Mouse (Mus musculus) liver, postnatal 0 days (tissue): ENCODE data around the gene Slco4c1. TPM values are rescaled to one million over a fixed set of nuclear protein-coding genes. Genes with fewer than 3 reads are reported as not detected.

Experiments used
- ATAC-seq: fragments of 200-750 bp; cut with Nextera tagmentation; 2 replicates; pipeline ENCODE4 v1.8.0; 2017; ENCODE audit warnings: mild to moderate bottlenecking, moderate library complexity
- DNase-seq: peaks from one replicate; pipeline ENCODE4 v3.0.0-alpha.2; 2016
- H3K27ac ChIP-seq: fragments of 300-500 bp; sonication (generic); 2 replicates; pipeline ENCODE4 v1.5.1; 2014; ENCODE audit warnings: antibody characterized with exemption, moderate library complexity, mild to moderate bottlenecking, low read depth
- H3K27me3 ChIP-seq: fragments of 300-500 bp; sonication (generic); 2 replicates; pipeline ENCODE4 v1.6.1; 2014; ENCODE audit warnings: low read length, control low read depth, mixed read lengths; ENCODE audit not compliant: insufficient read depth
- H3K36me3 ChIP-seq: fragments of 300-500 bp; sonication (generic); replicated peaks from 2 replicates; pipeline ENCODE4 v1.6.1; 2014; ENCODE audit warnings: mild to moderate bottlenecking, control low read depth, low read length, moderate library complexity, mixed read lengths; ENCODE audit not compliant: insufficient read depth
- H3K4me1 ChIP-seq: fragments of 300-500 bp; sonication (generic); 2 replicates; pipeline ENCODE4 v1.6.1; 2014; ENCODE audit warnings: antibody characterized with exemption, mild to moderate bottlenecking, control low read depth; ENCODE audit not compliant: insufficient read depth
- H3K4me2 ChIP-seq: fragments of 300-500 bp; sonication (generic); 2 replicates; pipeline ENCODE4 v1.6.1; 2014; ENCODE audit warnings: low read depth, mild to moderate bottlenecking, low read length, moderate library complexity, mixed read lengths
- H3K4me3 ChIP-seq: fragments of 300-500 bp; sonication (generic); 2 replicates; pipeline ENCODE4 v1.5.1; 2014; ENCODE audit warnings: low read depth, low read length
- H3K9ac ChIP-seq: fragments of 300-500 bp; sonication (generic); replicated peaks from 2 replicates; pipeline ENCODE4 v1.6.1; 2014; ENCODE audit warnings: mild to moderate bottlenecking, moderate library complexity
- H3K9me3 ChIP-seq: fragments of 300-500 bp; sonication (generic); 2 replicates; pipeline ENCODE4 v1.6.1; 2016; ENCODE audit warnings: mild to moderate bottlenecking, control low read depth, low read length, mixed read lengths
- CTCF ChIP-seq: sonication (generic); IDR thresholded peaks from 2 replicates; pipeline ENCODE4 v1.5.1; 2016; ENCODE audit warnings: antibody characterized with exemption, low read depth
- EP300 ChIP-seq: IDR thresholded peaks from 2 replicates; pipeline ENCODE4 v1.6.1; 2016; ENCODE audit warnings: antibody characterized with exemption, low read depth, mild to moderate bottlenecking
- WGBS: fragments of 180-500 bp; shearing (Covaris S2); extraction: QIAGEN DNeasy Blood & Tissue Kit; methylation state at CpG from one replicate; pipeline ENCODE4 v1.1.7; 2014; ENCODE audit not compliant: insufficient replicate concordance; 5-methylcytosine and 5-hydroxymethylcytosine counted together
- polyA plus RNA-seq: library from polyadenylated mRNA; unstranded; fragments of >200 nt; fragmentation: Nextera tagmentation; extraction: Ambion mirVana; gene quantifications from 2 replicates; pipeline ENCODE4 v1.2.1, GENCODE M21; 2015

Gene Slco4c1
- polyA plus RNA-seq, 1 experiment from 2014 or later: 1.8 TPM

- H3K9me3 ChIP-seq: no peaks in the 10 kb centered on the region
- H3K4me1 ChIP-seq: no peaks in the 10 kb centered on the region
- no peaks in the 10 kb centered on the region for H3K27me3 ChIP-seq
- no peak for DNase-seq
- no peaks in the 10 kb centered on the region for H3K36me3 ChIP-seq
- no peak overlapping the region for H3K27ac ChIP-seq
- no peak overlapping the region for H3K4me2 ChIP-seq
- H3K4me3 ChIP-seq: no peak overlapping the region
- no peak for TF ChIP-seq CTCF
- no peak for TF ChIP-seq EP300
- 48% methylated on average over 4 of the region's 4 CpGs for WGBS
- H3K9ac ChIP-seq: no peak overlapping the region
- ATAC-seq: no peak
These were observed 22.9 kb downstream of the Slco4c1 start for GRCm38 (mm10) chr1:96849101-96849500.

GRCm38 (mm10) chr1:96848606-96849005 is 23.4 kb downstream of the Slco4c1 start:
- 39% methylated on average over 2 of the region's 2 CpGs for WGBS
- no peaks in the 10 kb centered on the region for H3K4me1 ChIP-seq
- H3K27me3 ChIP-seq: no peaks in the 10 kb centered on the region
- no peak overlapping the region for H3K9ac ChIP-seq
- TF ChIP-seq CTCF (no peak), EP300 (no peak)
- H3K27ac ChIP-seq: no peak overlapping the region
- H3K36me3 ChIP-seq: no peaks in the 10 kb centered on the region
- no peaks in the 10 kb centered on the region for H3K9me3 ChIP-seq
- H3K4me2 ChIP-seq: no peak overlapping the region
- no peak for ATAC-seq
- H3K4me3 ChIP-seq: no peak overlapping the region
- no peak for DNase-seq

DNA sequence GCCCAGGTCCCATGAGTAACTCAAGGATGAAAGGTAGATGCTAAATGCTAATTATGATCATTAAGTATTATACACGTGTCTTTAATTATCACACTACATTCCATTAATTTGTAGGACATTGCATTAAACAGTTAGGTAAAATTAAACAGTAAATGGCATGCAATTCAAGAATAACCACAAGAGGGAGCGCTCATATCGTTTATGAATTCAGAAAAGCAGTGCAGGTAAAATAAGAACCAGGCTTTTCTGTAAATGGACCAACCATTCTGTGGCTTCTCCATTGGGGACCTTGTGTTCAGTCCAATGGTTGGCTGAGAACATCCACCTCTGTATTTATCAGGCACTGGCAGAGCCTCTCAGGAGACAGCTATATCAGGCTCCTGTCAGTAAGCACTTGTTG is 25.2 kb downstream of the Slco4c1 start:
- 3% methylated on average over 3 of the region's 3 CpGs for WGBS
- no peak for ATAC-seq

GRCm38 (mm10) chr1:96805287-96805727 is 66.7 kb downstream of the Slco4c1 start:
- no peak overlapping the region for H3K9ac ChIP-seq
- no peaks in the 10 kb centered on the region for H3K4me1 ChIP-seq
- H3K4me3 ChIP-seq: no peak overlapping the region
- 66% methylated on average over 2 of the region's 2 CpGs for WGBS
- H3K4me2 ChIP-seq: no peak overlapping the region
- H3K36me3 ChIP-seq: no peaks in the 10 kb centered on the region
- TF ChIP-seq CTCF (no peak), EP300 (no peak)
- no peaks in the 10 kb centered on the region for H3K27me3 ChIP-seq
- H3K9me3 ChIP-seq: no peaks in the 10 kb centered on the region
- ATAC-seq (no peak), DNase-seq (no peak)
- no peak overlapping the region for H3K27ac ChIP-seq

More for the DNA sequence above, 25.2 kb downstream of the Slco4c1 start:
- Histone ChIP-seq H3K9ac (no peak overlapping the region), H3K4me3 (no peak overlapping the region), H3K4me1 (no peaks in the 10 kb centered on the region), H3K4me2 (no peak overlapping the region), H3K27ac (no peak overlapping the region), H3K27me3 (no peaks in the 10 kb centered on the region), H3K36me3 (no peaks in the 10 kb centered on the region), H3K9me3 (no peaks in the 10 kb centered on the region)
- no peak for DNase-seq
- TF ChIP-seq CTCF (peak; percentile 71), EP300 (no peak)

GRCm38 (mm10) chr1:96801595-96801994 is 70.4 kb downstream of the Slco4c1 start:
- no peak overlapping the region for H3K4me3 ChIP-seq
- no peaks in the 10 kb centered on the region for H3K27me3 ChIP-seq
- no peak overlapping the region for H3K27ac ChIP-seq
- H3K4me1 ChIP-seq: no peaks in the 10 kb centered on the region
- DNase-seq: no peak
- TF ChIP-seq EP300 (no peak), CTCF (peak; percentile 57)
- H3K9ac ChIP-seq: no peak overlapping the region
- ATAC-seq: no peak
- no peaks in the 10 kb centered on the region for H3K36me3 ChIP-seq
- no peaks in the 10 kb centered on the region for H3K9me3 ChIP-seq
- H3K4me2 ChIP-seq: no peak overlapping the region

- H3K4me2 ChIP-seq: no peak overlapping the region
- WGBS: 88% methylated on average over 4 of the region's 4 CpGs
- no peaks in the 10 kb centered on the region for H3K4me1 ChIP-seq
- no peaks in the 10 kb centered on the region for H3K9me3 ChIP-seq
- TF ChIP-seq CTCF (no peak), EP300 (no peak)
- DNase-seq: no peak
- no peak overlapping the region for H3K27ac ChIP-seq
- H3K27me3 ChIP-seq: no peaks in the 10 kb centered on the region
- no peaks in the 10 kb centered on the region for H3K36me3 ChIP-seq
- no peak for ATAC-seq
- H3K9ac ChIP-seq: no peak overlapping the region
- no peak overlapping the region for H3K4me3 ChIP-seq
These were observed 77.3 kb downstream of the Slco4c1 start for GRCm38 (mm10) chr1:96794690-96795089.

DNA sequence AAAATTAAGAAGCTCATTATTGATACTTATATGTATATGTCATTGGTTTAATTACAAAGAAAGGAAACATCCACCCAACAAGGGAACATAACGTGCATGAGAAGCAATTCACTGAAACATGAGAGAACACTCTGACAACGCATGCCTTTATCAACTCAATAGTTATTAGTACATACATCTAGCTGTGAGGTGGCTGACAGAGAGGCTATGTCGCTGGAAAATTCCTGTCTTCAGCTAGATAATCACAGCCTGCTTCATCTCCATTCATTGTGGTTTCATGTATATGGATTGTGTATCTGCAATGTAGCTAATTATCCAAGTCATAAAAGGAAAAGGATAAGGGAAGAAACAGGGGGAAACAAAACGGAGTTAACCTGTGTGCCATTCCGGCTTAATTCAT is 77.7 kb downstream of the Slco4c1 start:
- Histone ChIP-seq H3K27me3 (no peaks in the 10 kb centered on the region), H3K4me3 (no peak overlapping the region), H3K9ac (no peak overlapping the region), H3K27ac (no peak overlapping the region), H3K9me3 (no peaks in the 10 kb centered on the region), H3K36me3 (no peaks in the 10 kb centered on the region), H3K4me2 (no peak overlapping the region), H3K4me1 (no peaks in the 10 kb centered on the region)
- 77% methylated on average over 5 of the region's 5 CpGs for WGBS
- TF ChIP-seq CTCF (no peak), EP300 (no peak)
- no peak for DNase-seq
- ATAC-seq: no peak
